In genomic region chr4:31290301-31290975, GRCm38 (mm10) we compare ENCODE assay signal across 15 mouse cellular contexts.
DNase-seq lines count a peak whose midpoint lies in the region; ATAC-seq and TF ChIP-seq lines count a peak whose summit lies in the region.
"Had no signal": no experiment of that assay in that cellular context is flagged by ENCODE, and none has a peak within 500 bp of the region (broad histone marks: within the 10 kb centered on the region; RNA-seq: fewer than 3 reads in every experiment).

No protein-coding gene starts in this region.

- TF ChIP-seq POLR2A in lung, adult 2 months (IDR thresholded peaks at IDR 0.05; ENCODE audit: borderline replicate concordance, extremely low read depth, low read depth, low read length) = no peak

- no peak overlapping the region for H3K9ac ChIP-seq in heart, embryonic 11.5 days (ENCODE audit: low read depth, low read length)
- H3K9ac ChIP-seq in hindbrain, embryonic 12.5 days = no peak overlapping the region
- no peak overlapping the region for H3K9ac ChIP-seq in midbrain, embryonic 16.5 days (ENCODE audit: low read depth, low read length)
- H3K9ac ChIP-seq: liver, embryonic 15.5 days had no signal

- DNase-seq in heart, postnatal 36 days = no peak
- peak; percentile 2 for DNase-seq in lung, adult 2 months
- no peak for DNase-seq in lung, postnatal 14 days
- DNase-seq in spleen, postnatal 14 days (ENCODE audit: low spot score in 2 of 2) = no peak
- DNase-seq: adrenal gland, postnatal 14 days; B cell, adult 2 months; kidney, postnatal 10 days; layer of hippocampus, adult 9-11 months; thymus, postnatal 36 days had no signal

- intact Hi-C loops in heart, postnatal 36 days (cut with DNase I) = no loop called here

- H3K4me3 ChIP-seq in heart, embryonic 11.5 days (ENCODE audit: low read depth, low read length) = no peak overlapping the region
- no peak overlapping the region for H3K4me3 ChIP-seq in lung, adult 2 months (replicated peaks; ENCODE audit: extremely low read depth, low read depth, low read length)
- H3K4me3 ChIP-seq in hindbrain, embryonic 12.5 days = no peak overlapping the region
- H3K4me3 ChIP-seq in midbrain, embryonic 16.5 days (ENCODE audit: low read depth, low read length) = no peak overlapping the region
- H3K4me3 ChIP-seq: liver, embryonic 15.5 days; megakaryocyte, embryonic 14.5 days had no signal

- H3K4me2 ChIP-seq in heart, embryonic 11.5 days = peak overlapping the region; percentile 19
- H3K4me2 ChIP-seq in hindbrain, embryonic 12.5 days (replicated peaks) = no peak overlapping the region; the same call in 1 of the 2 replicates
- no peak overlapping the region for H3K4me2 ChIP-seq in midbrain, embryonic 16.5 days (ENCODE audit: low read length)
- H3K4me2 ChIP-seq: liver, embryonic 15.5 days had no signal

- TF ChIP-seq CTCF in lung, adult 2 months (IDR thresholded peaks at IDR 0.05; ENCODE audit: insufficient read depth, low read length) = no peak

- peaks cover 4% of the 10 kb centered on the region; the same call in 1 of the 2 replicates for H3K4me1 ChIP-seq in heart, embryonic 11.5 days (ENCODE audit: control insufficient read depth, insufficient read depth, low read length)
- H3K4me1 ChIP-seq in lung, adult 2 months (ENCODE audit: control insufficient read depth, insufficient read depth, low read length) = no peaks in the 10 kb centered on the region
- H3K4me1 ChIP-seq in hindbrain, embryonic 12.5 days = 0 out of 2 replicates have a peak, but pooled peaks cover 2% of the 10 kb centered on the region
- peaks cover 2% of the 10 kb centered on the region; the same call in 1 of the 2 replicates for H3K4me1 ChIP-seq in midbrain, embryonic 16.5 days (ENCODE audit: control insufficient read depth, insufficient read depth, low read length)
- H3K4me1 ChIP-seq: liver, embryonic 15.5 days; megakaryocyte, embryonic 14.5 days had no signal

- H3K27ac ChIP-seq in heart, embryonic 11.5 days (ENCODE audit: low read depth, low read length) = peak overlapping the region; percentile 35; the same call in 1 of the 2 replicates
- peak overlapping the region; percentile 7; the same call in 1 of the 2 replicates for H3K27ac ChIP-seq in hindbrain, embryonic 12.5 days
- no peak overlapping the region for H3K27ac ChIP-seq in midbrain, embryonic 16.5 days (ENCODE audit: low read length)
- H3K27ac ChIP-seq: liver, embryonic 15.5 days had no signal

- H3K36me3 ChIP-seq in heart, embryonic 11.5 days (ENCODE audit: control insufficient read depth, insufficient read depth, low read length) = no peaks in the 10 kb centered on the region
- no peaks in the 10 kb centered on the region for H3K36me3 ChIP-seq in hindbrain, embryonic 12.5 days
- H3K36me3 ChIP-seq in midbrain, embryonic 16.5 days (ENCODE audit: control insufficient read depth, insufficient read depth, low read length) = no peaks in the 10 kb centered on the region
- H3K36me3 ChIP-seq: liver, embryonic 15.5 days had no signal

- ATAC-seq in heart, embryonic 11.5 days (replicated peaks; ENCODE audit: insufficient number of reproducible peaks, low FRiP score, low TSS enrichment) = 0 out of 2 replicates have a peak, but pooled peaks have one; percentile 35
- ATAC-seq in hindbrain, embryonic 12.5 days (ENCODE audit: low FRiP score) = peak; percentile 74
- ATAC-seq in midbrain, embryonic 16.5 days = 0 out of 2 replicates have a peak, but pooled peaks have one; percentile 28
- no peak for ATAC-seq in inflammation-experienced regulatory T-cells, adult 6 months

- WGBS in heart, embryonic 11.5 days (ENCODE audit: insufficient replicate concordance) = 52% methylated on average over 5 of the region's 5 CpGs
- WGBS in lung, adult 2 months = 56% methylated on average over 5 of the region's 5 CpGs
- WGBS in hindbrain, embryonic 12.5 days = 41% methylated on average over 5 of the region's 5 CpGs
- 40% methylated on average over 5 of the region's 5 CpGs for WGBS in midbrain, embryonic 16.5 days

- no peaks in the 10 kb centered on the region for H3K9me3 ChIP-seq in heart, embryonic 11.5 days (replicated peaks; ENCODE audit: control insufficient read depth, low read length)
- no peaks in the 10 kb centered on the region for H3K9me3 ChIP-seq in hindbrain, embryonic 12.5 days (replicated peaks)
- no peaks in the 10 kb centered on the region for H3K9me3 ChIP-seq in midbrain, embryonic 16.5 days (replicated peaks; ENCODE audit: control insufficient read depth, low read length, poor library complexity, severe bottlenecking)
- H3K9me3 ChIP-seq: liver, embryonic 15.5 days; megakaryocyte, embryonic 14.5 days had no signal

- H3K27me3 ChIP-seq in heart, embryonic 11.5 days (ENCODE audit: control insufficient read depth, insufficient read depth, low read length) = no peaks in the 10 kb centered on the region
- no peaks in the 10 kb centered on the region for H3K27me3 ChIP-seq in hindbrain, embryonic 12.5 days
- no peaks in the 10 kb centered on the region for H3K27me3 ChIP-seq in midbrain, embryonic 16.5 days (ENCODE audit: control insufficient read depth, insufficient read depth, low read depth, low read length)
- H3K27me3 ChIP-seq: liver, embryonic 15.5 days; megakaryocyte, embryonic 14.5 days had no signal
